Mouse (Mus musculus): ENCODE results near the gene Trim9.
A peak's percentile ranks its signal among the peaks of the same experiment; 100 is the strongest.

Trim9 gene

GRCm38 (mm10) chr12:70347202-70347841 is at the start of gene Trim9:
Gene Trim9, minus strand, starts transcription at chr12:70347614.
- DNase-seq (ENCODE audit: low spot score) = peak; percentile 98

GRCm38 (mm10) chr12:70395061-70395460 is 47.6 kb upstream of the Trim9 start:
- no peak for DNase-seq (ENCODE audit: low spot score)

GRCm38 (mm10) chr12:70391236-70391635 is 43.8 kb upstream of the Trim9 start:
- DNase-seq (ENCODE audit: low spot score) = no peak

- no peak for DNase-seq (ENCODE audit: low spot score)
Observed at GRCm38 (mm10) chr12:70374976-70375375, 27.6 kb upstream of the Trim9 start.

GRCm38 (mm10) chr12:70372874-70373273 is 25.5 kb upstream of the Trim9 start:
- no peak for DNase-seq (ENCODE audit: low spot score)

- DNase-seq (ENCODE audit: low spot score) = no peak
Observed at GRCm38 (mm10) chr12:70369348-70369747, 21.9 kb upstream of the Trim9 start.

GRCm38 (mm10) chr12:70368820-70369219 is 21.4 kb upstream of the Trim9 start:
- DNase-seq (ENCODE audit: low spot score) = no peak

GRCm38 (mm10) chr12:70367326-70368248 is 20.2 kb upstream of the Trim9 start:
- DNase-seq (ENCODE audit: low spot score) = peak; percentile 93

- peak; percentile 27 for DNase-seq (ENCODE audit: low spot score)
Observed at GRCm38 (mm10) chr12:70363016-70363415, 15.6 kb upstream of the Trim9 start.

- DNase-seq (ENCODE audit: low spot score) = no peak
Observed at GRCm38 (mm10) chr12:70360276-70360675, 12.9 kb upstream of the Trim9 start.

GRCm38 (mm10) chr12:70359443-70359842 is 12.0 kb upstream of the Trim9 start:
- DNase-seq (ENCODE audit: low spot score) = no peak

- peak; percentile 49 for DNase-seq (ENCODE audit: low spot score)
Observed at GRCm38 (mm10) chr12:70354926-70355325, 7.5 kb upstream of the Trim9 start.

GRCm38 (mm10) chr12:70350490-70350889 is 3.1 kb upstream of the Trim9 start:
- no peak for DNase-seq (ENCODE audit: low spot score)

GRCm38 (mm10) chr12:70349788-70350187 is 2.4 kb upstream of the Trim9 start:
- no peak for DNase-seq (ENCODE audit: low spot score)

GRCm38 (mm10) chr12:70348026-70348425 is 612 bp upstream of the Trim9 start:
- DNase-seq (ENCODE audit: low spot score) = no peak

- DNase-seq (ENCODE audit: low spot score) = peak; percentile 77
Observed at GRCm38 (mm10) chr12:70346139-70347026, 1.0 kb downstream of the Trim9 start.

- peak; percentile 24 for DNase-seq (ENCODE audit: low spot score)
Observed at GRCm38 (mm10) chr12:70345531-70346138, 1.8 kb downstream of the Trim9 start.

GRCm38 (mm10) chr12:70335176-70335575 is 12.2 kb downstream of the Trim9 start:
- no peak for DNase-seq (ENCODE audit: low spot score)

GRCm38 (mm10) chr12:70333253-70333805 is 14.1 kb downstream of the Trim9 start:
- DNase-seq (ENCODE audit: low spot score) = no peak

- DNase-seq (ENCODE audit: low spot score) = no peak
Observed at GRCm38 (mm10) chr12:70329059-70329458, 18.4 kb downstream of the Trim9 start.

- no peak for DNase-seq (ENCODE audit: low spot score)
Observed at GRCm38 (mm10) chr12:70326956-70327355, 20.5 kb downstream of the Trim9 start.

Measured in embryo, embryonic 10.5 days (tissue).